Mouse (Mus musculus) small intestine, adult 2 months (tissue): Measurements from ENCODE around the gene Sla2.

Experiments
- CTCF ChIP-seq: fragments of 200-500 bp; IDR thresholded peaks from 2 replicates; pipeline ENCODE4 v1.5.1; 2012; ENCODE audit warnings: low read depth, mild to moderate bottlenecking, control low read depth, inconsistent platforms, low read length, moderate library complexity, mixed read lengths; ENCODE audit not compliant: insufficient replicate concordance, insufficient read length; ENCODE audit errors: extremely low read depth
- POLR2A ChIP-seq: fragments of 200-500 bp; IDR thresholded peaks from 2 replicates; pipeline ENCODE4 v1.6.1; 2012; ENCODE audit warnings: low read depth, mild to moderate bottlenecking, control low read depth, inconsistent platforms, low read length, moderate library complexity

DNA sequence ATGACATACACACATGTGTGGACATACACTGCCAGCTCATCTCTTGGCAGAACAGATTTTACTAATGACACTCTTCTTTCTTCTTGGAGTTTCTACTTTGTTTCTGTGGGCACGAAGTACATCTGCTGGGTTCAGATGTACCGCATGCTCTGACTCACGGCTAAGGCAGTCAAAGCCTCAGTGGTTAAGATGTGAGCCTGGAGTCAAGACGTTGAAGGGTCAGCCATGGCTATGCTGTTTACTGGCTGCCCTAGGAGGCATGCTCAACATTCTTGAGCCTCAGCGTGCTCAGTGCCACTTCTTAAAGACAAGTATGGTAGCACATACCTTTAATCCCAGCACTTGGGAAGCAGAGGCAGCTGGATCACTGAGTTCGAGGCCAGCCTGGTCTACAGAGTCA, 43.6 kb upstream of the Sla2 start:
- TF ChIP-seq POLR2A (no peak), CTCF (no peak)
